Mouse (Mus musculus) left cerebral cortex, postnatal 36 days (tissue): Measurements from ENCODE around the gene Gramd1b. TPM values are rescaled to one million over a fixed set of nuclear protein-coding genes. Genes with fewer than 3 reads are reported as not detected.

Experiments used
- DNase-seq, 2 experiments: peaks; one replicate each; pipeline ENCODE4 v3.0.0; 2021 to 2022; ENCODE audit warnings: low spot score in 2 of 2, mixed read lengths in 1 of 2
- intact Hi-C: fragments of 180-260 bp; cut with DNase I; formaldehyde crosslinking; loops from one replicate; pipeline ENCODE4 v1.15.1; 2025
- total RNA-seq, 2 experiments: library from RNA; stranded (reverse); gene quantifications; 2 replicates each; pipeline ENCODE4 v1.2.3; 2021

The Gramd1b gene
- total RNA-seq: 100 to 1,000 TPM; 146 to 182 TPM

DNA sequence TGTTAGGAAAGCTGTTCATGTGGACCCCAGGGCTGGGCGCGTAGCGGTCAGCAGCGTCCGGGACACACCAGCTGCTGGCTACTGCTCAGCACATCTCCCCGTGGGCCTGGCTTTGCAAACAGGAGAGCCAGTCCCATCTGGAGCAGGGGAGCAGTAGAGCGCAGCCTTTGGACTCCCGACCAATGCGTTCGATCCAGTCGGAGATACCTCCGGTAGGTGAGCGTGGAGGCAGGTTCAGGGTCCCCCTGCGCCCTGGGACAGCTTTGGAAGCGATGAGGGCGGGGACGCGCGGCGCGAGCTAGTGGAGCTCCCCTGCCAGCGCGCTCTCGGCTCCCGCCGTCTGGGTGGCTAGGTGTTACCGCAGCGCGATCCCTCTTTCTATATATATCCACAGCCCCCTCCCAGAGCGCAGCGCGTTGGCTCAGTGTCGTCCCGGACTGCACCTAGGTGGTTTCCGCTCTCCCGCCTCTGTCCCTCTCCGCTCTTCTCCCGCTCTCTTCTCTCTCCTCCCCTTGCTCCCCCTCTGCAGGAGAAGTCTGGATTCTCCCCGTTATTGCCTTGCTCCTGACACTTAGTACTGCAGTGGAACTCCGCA lies at the start of gene Gramd1b:
Gene Gramd1b, minus strand, starts transcription at position 357 of the 595 bp plus-strand sequence.
- DNase-seq: peak; percentile 31 to 55
- intact Hi-C loops: loop anchor here (5.0 kb wide), 1 partner anchor 46 kb away; no protein-coding TSS in a partner anchor

- intact Hi-C loops: loop anchor here (5.0 kb wide), 1 partner anchor 47 kb away; the partner anchor contains the start of gene Gramd1b
- no peak for DNase-seq
Observed at GRCm38 (mm10) chr9:40578726-40579625, 47.8 kb upstream of the Gramd1b start.

DNA sequence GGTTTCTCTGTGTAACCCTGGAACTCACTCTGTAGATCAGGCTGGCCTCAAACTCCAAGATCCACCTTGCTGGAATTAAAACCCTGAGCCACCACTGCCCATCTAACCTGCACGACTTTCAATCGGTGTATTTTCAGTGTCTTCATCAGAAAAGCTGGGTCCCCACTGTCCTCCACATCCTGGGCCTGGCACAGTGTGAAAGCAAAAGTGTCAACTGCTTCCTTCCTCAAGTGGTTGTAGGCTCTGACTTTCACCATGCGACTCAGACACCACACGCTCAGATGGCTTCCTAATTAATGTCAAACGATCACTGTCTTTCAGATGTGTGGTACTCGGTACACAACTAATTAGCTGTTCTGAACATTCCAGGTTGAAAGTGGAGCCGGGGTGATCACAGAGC lies 45.9 kb upstream of the Gramd1b start:
- intact Hi-C loops: loop anchor here (5.0 kb wide), 1 partner anchor 45 kb away; the partner anchor contains the start of gene Gramd1b

GRCm38 (mm10) chr9:40575053-40575985 lies 44.1 kb upstream of the Gramd1b start:
- no peak for DNase-seq
- intact Hi-C loops: loop anchor here (5.0 kb wide), 1 partner anchor 43 kb away; the partner anchor contains the start of gene Gramd1b

More for the DNA sequence above, 45.9 kb upstream of the Gramd1b start:
- DNase-seq: no peak

DNA sequence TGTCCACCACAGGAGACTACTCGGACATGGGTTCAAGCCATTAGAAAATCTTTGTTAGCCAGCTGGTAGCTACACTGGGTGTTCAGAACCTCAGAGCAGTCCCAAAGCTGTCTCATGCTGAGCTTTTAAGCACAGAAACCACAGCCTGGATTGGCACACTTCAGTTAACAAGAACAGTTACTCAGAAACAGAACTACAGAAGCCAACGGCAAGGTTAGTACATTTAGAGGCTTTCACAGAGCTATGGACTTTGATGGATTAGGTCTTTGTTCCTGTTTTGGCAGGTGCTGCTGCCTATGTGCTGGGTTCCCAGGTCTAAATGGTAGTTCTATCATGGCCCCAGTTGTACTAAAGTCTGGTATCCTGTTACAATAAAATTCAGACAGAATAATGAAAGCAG lies 40.1 kb upstream of the Gramd1b start:
- DNase-seq: no peak
- intact Hi-C loops: no loop called here

- peak; percentile 67 to 70 for DNase-seq
Observed at GRCm38 (mm10) chr9:40568070-40568469, 36.9 kb upstream of the Gramd1b start.

GRCm38 (mm10) chr9:40563750-40564149 lies 32.6 kb upstream of the Gramd1b start:
- intact Hi-C loops: no loop called here
- no peak for DNase-seq

More at GRCm38 (mm10) chr9:40568070-40568469, 36.9 kb upstream of the Gramd1b start:
- intact Hi-C loops: no loop called here

- DNase-seq: no peak
- intact Hi-C loops: loop anchor here (5.0 kb wide), 1 partner anchor 52 kb away; no protein-coding TSS in a partner anchor
Observed at GRCm38 (mm10) chr9:40559646-40560045, 28.5 kb upstream of the Gramd1b start.

- DNase-seq: peak in 1 of 2 experiments; percentile 36
- intact Hi-C loops: loop anchor here (5.0 kb wide), 1 partner anchor 50 kb away; no protein-coding TSS in a partner anchor
Observed at GRCm38 (mm10) chr9:40557796-40558195, 26.6 kb upstream of the Gramd1b start.

DNA sequence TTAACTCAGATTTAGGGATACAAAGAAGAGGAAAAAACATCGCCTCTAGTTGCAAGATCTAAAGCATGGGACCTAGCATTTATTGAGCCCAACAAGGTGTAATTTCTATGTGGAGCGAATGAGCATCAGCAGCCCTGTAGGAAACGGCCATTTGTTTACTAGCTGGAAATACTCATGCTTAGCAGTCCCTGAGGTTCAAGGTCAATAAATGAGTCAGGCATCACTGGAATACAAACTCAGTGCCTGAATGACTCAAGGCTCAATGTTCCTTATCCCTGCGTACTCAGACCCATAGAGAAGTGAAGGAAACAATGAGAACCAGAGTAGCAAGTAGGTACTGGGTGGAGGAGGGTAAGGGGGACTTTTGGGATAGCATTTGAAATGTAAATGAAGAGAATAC lies 25.2 kb upstream of the Gramd1b start:
- DNase-seq: no peak
- intact Hi-C loops: loop anchor here (5.0 kb wide), 1 partner anchor 49 kb away; no protein-coding TSS in a partner anchor

DNA sequence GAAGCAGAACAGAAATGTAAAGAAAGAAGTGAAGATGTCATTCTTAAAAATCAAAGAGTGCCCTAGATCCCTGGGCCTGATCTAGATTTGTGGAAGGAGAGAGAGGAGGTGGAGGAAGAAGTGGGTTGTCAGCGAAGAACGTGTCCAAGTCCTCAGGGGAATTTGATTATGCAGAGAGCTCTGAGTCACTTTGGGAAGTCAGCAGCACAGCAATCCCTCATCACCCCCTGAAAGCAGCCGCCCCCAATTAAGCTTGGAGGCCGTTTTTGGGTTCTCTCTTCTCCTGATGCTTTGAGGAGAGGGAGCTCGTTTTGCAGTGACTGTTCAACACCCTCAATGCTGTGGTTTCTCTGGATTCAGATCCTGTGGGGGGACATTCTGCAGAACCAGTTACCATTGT lies 24.1 kb upstream of the Gramd1b start:
- DNase-seq: peak; percentile 38 to 56
- intact Hi-C loops: loop anchor here (5.0 kb wide), 1 partner anchor 48 kb away; no protein-coding TSS in a partner anchor

DNA sequence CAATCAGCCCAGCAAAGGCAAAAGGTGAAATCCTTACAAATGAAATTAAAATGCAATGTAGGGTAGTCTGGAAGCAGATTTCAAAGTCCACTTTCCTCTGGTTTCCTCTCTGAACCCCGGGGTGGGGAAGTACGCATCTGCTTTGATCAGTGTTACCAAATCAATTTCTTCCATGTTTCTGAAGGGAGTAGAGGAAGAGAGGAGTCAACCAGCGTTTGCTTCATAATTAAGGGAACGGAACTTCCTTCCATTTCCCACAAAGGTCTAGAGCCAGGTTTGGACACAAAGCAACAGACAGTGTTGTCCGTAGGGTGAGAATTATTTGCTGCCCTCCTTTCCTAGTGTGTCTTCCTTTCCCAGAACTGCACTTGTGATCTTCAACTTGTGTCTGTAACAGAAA lies 16.7 kb upstream of the Gramd1b start:
- no peak for DNase-seq
- intact Hi-C loops: no loop called here

DNA sequence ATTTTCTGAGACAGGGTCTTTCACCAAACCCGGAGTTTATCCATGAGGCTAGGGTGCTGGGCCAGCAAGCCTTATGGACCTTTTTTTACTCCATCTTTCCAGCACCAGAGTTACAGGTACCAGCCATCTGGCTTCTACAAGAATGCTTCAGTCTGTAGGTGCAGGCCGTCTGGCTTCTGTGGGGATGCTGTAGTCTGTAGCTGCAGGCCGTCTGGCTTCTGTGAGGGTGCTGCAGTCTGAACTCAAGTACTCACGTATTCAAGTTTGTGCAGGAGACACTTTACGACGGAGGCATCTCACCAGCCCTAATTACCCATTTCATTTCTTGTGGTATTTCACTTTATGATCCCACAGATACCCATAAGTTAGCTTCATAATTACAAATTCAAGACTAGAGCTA lies 14.0 kb upstream of the Gramd1b start:
- no peak for DNase-seq
- intact Hi-C loops: no loop called here

DNA sequence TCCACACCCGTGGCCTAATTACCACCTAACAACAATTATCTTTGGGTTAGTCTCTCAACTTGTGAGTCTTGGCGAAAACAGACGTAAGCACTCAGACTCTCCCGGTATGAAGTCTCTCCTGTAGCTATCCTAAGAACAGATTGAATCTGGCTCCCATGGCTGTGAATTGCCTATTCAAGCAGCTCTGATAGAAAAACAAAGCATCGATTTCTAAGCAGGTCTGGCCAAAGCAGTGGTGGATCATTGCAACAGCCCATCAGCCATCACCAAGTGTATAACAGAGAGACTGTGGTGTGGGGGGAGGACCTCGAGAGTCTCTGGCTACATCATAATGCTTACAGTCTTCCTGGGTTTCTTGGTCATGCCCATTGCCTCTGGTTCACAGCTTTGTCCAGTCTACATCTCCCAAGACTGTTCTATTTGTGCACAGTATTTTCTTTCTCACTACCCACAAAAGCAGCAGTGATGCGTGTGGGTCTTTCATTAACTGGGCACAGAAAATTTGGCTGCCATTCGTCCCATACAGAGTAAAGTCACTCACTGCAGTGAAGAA lies 8.5 kb upstream of the Gramd1b start:
- DNase-seq: no peak
- intact Hi-C loops: no loop called here

DNA sequence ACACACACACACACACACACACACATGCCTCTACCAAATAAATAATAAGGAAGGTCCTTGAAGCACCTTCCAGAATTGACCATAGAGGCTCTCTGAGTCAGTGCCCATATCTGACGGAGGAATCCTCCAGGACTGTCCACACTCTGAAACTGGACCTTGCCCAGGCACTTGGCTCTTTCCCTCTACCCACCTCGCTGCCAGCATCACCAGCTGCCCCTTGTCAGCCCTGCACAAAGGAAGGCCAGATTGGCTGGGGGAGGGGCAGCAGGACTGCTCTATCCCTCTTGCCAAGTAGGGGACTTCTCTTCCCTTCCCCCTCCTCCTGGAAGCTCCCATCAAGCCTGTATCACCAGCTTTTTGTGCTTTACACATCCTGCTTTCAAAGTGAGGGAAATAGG lies 6.5 kb upstream of the Gramd1b start:
- intact Hi-C loops: no loop called here
- no peak for DNase-seq

GRCm38 (mm10) chr9:40537044-40537707 lies 6.0 kb upstream of the Gramd1b start:
- DNase-seq: no peak
- intact Hi-C loops: no loop called here

- intact Hi-C loops: loop anchor here (1.0 to 5.0 kb wide), 2 partner anchors 10 to 47 kb away; no protein-coding TSS in a partner anchor
- DNase-seq: peak in 1 of 2 experiments; percentile 22
Observed at GRCm38 (mm10) chr9:40530536-40530935, 647 bp downstream of the Gramd1b start.

DNA sequence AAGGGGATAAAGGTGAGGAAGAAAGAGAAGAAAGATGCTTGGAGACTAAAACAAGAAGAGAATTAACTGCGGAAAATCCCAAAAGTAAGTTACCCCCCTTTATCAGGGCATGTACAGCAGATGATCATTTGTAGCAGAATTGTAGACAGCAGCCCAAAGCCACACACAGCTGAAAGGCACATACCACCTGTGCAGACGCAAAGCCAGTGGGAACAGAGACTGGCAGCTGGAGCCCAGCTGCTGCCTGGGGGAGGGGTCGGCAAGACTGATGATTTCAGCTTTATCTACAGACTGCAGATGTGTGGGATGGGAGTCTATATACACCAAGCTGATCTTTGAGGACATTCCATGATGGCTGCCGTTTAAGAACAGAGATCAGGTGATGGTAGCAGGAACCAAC lies 2.5 kb downstream of the Gramd1b start:
- intact Hi-C loops: no loop called here
- DNase-seq: no peak
